Mouse (Mus musculus) hindbrain, embryonic 14.5 days (tissue): ENCODE measurements around the gene Atn1. TPM values are rescaled to one million over a fixed set of nuclear protein-coding genes. Genes with fewer than 3 reads are reported as not detected.

Source experiments
- ATAC-seq: fragments of 200-750 bp; cut with Nextera tagmentation; 2 replicates; pipeline ENCODE4 v1.8.0; 2017; ENCODE audit warnings: moderate number of reproducible peaks, mild to moderate bottlenecking, moderate TSS enrichment, moderate library complexity; ENCODE audit not compliant: low FRiP score
- DNase-seq: peaks from one replicate; pipeline ENCODE4 v3.0.0-alpha.2; 2015; ENCODE audit warnings: low spot score
- H3K27ac ChIP-seq: fragments of 300-500 bp; sonication (generic); 2 replicates; pipeline ENCODE4 v1.5.1; 2014; ENCODE audit warnings: mild to moderate bottlenecking, moderate library complexity
- H3K27me3 ChIP-seq: fragments of 300-500 bp; sonication (generic); 2 replicates; pipeline ENCODE4 v1.6.1; 2014; ENCODE audit warnings: mild to moderate bottlenecking, low read length, mixed read lengths; ENCODE audit not compliant: control insufficient read depth, insufficient read depth
- H3K36me3 ChIP-seq: fragments of 300-500 bp; sonication (generic); replicated peaks from 2 replicates; pipeline ENCODE4 v1.6.1; 2014; ENCODE audit not compliant: control insufficient read depth, insufficient read depth
- H3K4me1 ChIP-seq: fragments of 300-500 bp; sonication (generic); replicated peaks from 2 replicates; pipeline ENCODE4 v1.6.1; 2014; ENCODE audit warnings: antibody characterized with exemption, low read length, mixed read lengths; ENCODE audit not compliant: control insufficient read depth, insufficient read depth
- H3K4me2 ChIP-seq: fragments of 300-500 bp; sonication (generic); replicated peaks from 2 replicates; pipeline ENCODE4 v1.6.1; 2014; ENCODE audit warnings: mild to moderate bottlenecking, moderate library complexity
- H3K4me3 ChIP-seq: fragments of 300-500 bp; sonication (generic); replicated peaks from 2 replicates; pipeline ENCODE4 v1.5.1; 2014; ENCODE audit warnings: mild to moderate bottlenecking, low read length
- H3K9ac ChIP-seq: fragments of 300-500 bp; sonication (generic); 2 replicates; pipeline ENCODE4 v1.6.1; 2014
- H3K9me3 ChIP-seq: fragments of 300-500 bp; sonication (generic); 2 replicates; pipeline ENCODE4 v1.6.1; 2016; ENCODE audit warnings: low read length; ENCODE audit not compliant: control insufficient read depth
- WGBS: fragments of 180-500 bp; shearing (Covaris S2); extraction: QIAGEN DNeasy Blood & Tissue Kit; methylation state at CpG from one replicate; pipeline ENCODE4 v1.1.7; 2014; 5-methylcytosine and 5-hydroxymethylcytosine counted together
- polyA plus RNA-seq: library from polyadenylated mRNA; unstranded; fragments of >200 nt; fragmentation: Nextera tagmentation; extraction: Ambion mirVana; gene quantifications from 2 replicates; pipeline ENCODE4 v1.2.1, GENCODE M21; 2014

Gene Atn1
- polyA plus RNA-seq, 1 experiment from 2014 or later: 25.9 TPM

DNA sequence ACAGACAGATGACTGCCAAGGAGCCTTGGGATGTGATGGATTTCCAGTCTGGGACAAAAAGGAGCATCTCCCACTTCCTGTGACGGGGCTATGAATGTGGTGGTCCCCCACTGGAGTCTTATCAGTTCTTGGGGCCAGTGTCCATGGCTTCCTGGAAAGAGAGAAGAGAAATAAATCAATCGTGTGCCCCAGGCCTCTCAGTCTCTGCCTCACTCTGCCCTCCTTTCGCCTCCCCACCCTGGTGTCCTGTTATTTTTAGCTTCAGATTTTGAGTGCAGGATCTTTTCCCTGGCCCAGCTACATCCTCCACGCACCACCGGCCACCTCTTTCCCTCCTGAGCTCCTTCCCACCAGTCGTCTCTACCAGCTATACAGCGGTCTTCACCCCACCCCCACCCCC lies 13.7 kb upstream of the Atn1 start:
- Histone ChIP-seq H3K4me3 (peak overlapping the region; percentile 49), H3K9me3 (no peaks in the 10 kb centered on the region), H3K4me1 (peaks cover 15% of the 10 kb centered on the region; the same call in 1 of the 2 replicates), H3K9ac (peak overlapping the region; percentile 77), H3K4me2 (peak overlapping the region; percentile 71), H3K27ac (no peak overlapping the region), H3K27me3 (no peaks in the 10 kb centered on the region), H3K36me3 (no peaks in the 10 kb centered on the region)
- ATAC-seq: no peak; the same call in 1 of the 2 replicates
- DNase-seq: no peak
- WGBS: 67% methylated on average over 7 of the region's 7 CpGs

DNA sequence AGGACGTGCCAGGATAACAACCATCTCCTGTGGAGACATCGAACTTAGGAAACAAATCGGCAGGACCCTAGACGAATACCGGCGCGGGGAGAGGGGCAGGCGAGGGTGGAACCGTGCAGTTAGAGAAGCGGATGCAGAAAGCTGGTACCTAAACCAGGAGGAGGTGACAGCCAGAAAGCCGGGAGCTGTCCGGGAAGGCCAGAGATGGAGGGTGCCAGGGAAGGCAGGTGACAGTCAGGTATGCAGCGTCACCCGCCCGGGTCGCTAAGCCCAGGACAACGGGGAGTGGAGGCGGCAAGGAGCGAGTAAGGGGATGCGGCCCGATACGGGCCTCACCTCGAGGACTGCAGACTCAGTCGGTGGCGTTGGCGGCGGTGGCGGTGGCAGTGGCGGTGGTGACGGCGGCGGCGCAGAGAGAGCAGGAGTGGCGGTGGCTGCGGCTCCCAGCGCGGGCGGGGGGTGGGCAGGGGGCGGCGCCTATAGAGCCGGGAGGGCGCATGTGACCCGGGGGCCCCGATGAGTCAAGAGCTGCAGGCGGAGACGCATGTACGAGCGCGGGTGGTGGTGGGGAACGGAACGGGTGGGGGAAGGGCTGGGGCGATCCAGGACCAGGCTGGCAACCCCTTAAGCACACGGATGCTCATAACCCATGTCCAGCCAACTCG lies 12.9 kb upstream of the Atn1 start, which contains the start of gene Eno2:
TSS of gene Eno2 (minus strand) at position 573 of the 665 bp plus-strand sequence.
- WGBS: under 1% methylated on average over 50 of the region's 54 CpGs

DNA sequence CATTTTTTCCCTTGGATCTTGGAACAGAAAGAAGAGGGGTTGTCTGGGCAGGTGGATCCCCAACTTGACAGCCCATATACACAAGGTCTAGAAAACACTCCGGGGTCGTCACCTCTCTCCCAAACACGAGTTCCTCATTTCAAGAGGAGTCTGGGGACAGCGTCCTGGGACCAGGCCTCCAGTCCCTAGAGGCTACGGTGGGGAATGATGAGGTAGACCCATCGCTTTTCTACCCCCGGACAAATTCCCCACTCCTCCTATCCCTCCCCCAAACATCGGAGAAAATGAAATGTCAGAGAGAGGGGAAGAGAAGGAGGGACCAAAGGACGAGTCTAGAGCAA lies 12.3 kb upstream of the Atn1 start:
- ATAC-seq (0 out of 2 replicates have a peak, but pooled peaks have one; percentile 1), DNase-seq (no peak)
- no peaks in the 10 kb centered on the region for H3K9me3 ChIP-seq
- no peaks in the 10 kb centered on the region for H3K27me3 ChIP-seq
- peak overlapping the region; percentile 65; the same call in 1 of the 2 replicates for H3K27ac ChIP-seq
- peak overlapping the region; percentile 71 for H3K4me2 ChIP-seq
- H3K4me1 ChIP-seq: peaks cover 15% of the 10 kb centered on the region; the same call in 1 of the 2 replicates
- H3K4me3 ChIP-seq: peak overlapping the region; percentile 49
- no peaks in the 10 kb centered on the region for H3K36me3 ChIP-seq
- WGBS: 2% methylated on average over 9 of the region's 9 CpGs
- H3K9ac ChIP-seq: peak overlapping the region; percentile 77

More for the DNA sequence above, 12.9 kb upstream of the Atn1 start, which contains the start of gene Eno2:
- DNase-seq (peak; percentile 61), ATAC-seq (peak; percentile 87)
- Histone ChIP-seq H3K9ac (peak within 1 kb of the TSS; percentile 77), H3K4me2 (peak within 1 kb of the TSS; percentile 71), H3K27ac (peak within 1 kb of the TSS; percentile 65), H3K36me3 (no peaks in the 10 kb centered on the region), H3K27me3 (no peaks in the 10 kb centered on the region), H3K4me1 (peaks cover 15% of the 10 kb centered on the region; the same call in 1 of the 2 replicates), H3K4me3 (peak within 1 kb of the TSS; percentile 49), H3K9me3 (no peaks in the 10 kb centered on the region)

DNA sequence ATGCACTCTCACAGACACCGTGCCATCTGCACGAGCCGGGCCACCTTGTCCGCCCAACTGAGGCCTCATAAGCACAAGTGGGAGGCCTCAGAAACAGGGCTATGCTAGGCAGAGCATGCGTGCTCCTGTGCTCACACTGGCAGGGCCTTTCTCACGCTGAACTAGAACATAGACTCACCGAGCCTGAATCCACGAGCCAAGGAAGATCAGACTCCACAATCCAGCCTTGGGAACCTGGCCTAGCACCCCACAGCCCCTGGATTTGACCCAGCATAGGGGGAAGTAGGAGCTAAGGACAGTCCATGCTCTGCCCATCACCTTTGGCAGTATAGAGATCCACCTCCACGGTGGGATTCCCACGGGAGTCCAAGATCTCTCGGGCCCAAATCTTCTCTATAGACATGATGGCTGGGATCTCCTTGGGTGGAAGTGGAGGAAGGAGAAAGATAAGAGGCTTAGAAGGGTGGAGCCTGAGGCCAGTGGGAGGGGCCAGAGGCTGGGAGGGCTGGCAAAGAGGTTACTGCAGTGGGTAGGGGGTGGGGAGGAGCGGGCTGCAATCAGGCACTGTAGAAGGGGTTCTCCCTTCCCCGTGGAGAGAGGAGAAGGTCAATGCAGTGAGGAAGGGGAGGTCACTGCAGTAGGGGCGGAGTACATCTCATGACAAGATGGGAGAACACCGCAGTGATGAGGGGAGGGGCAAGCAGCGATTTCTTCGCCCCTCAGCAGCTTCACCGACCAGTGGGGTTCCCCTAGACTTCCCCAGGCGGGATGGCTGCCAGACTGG lies 11.8 kb upstream of the Atn1 start:
- no peak for DNase-seq
- WGBS: 23% methylated on average over 19 of the region's 19 CpGs
- Histone ChIP-seq H3K36me3 (no peaks in the 10 kb centered on the region), H3K27ac (no peak overlapping the region), H3K9ac (peak overlapping the region; percentile 77; the same call in 1 of the 2 replicates), H3K4me3 (peak overlapping the region; percentile 49), H3K9me3 (no peaks in the 10 kb centered on the region), H3K27me3 (no peaks in the 10 kb centered on the region), H3K4me2 (peak overlapping the region; percentile 71), H3K4me1 (peaks cover 15% of the 10 kb centered on the region; the same call in 1 of the 2 replicates)
- peak; percentile 35 for ATAC-seq

DNA sequence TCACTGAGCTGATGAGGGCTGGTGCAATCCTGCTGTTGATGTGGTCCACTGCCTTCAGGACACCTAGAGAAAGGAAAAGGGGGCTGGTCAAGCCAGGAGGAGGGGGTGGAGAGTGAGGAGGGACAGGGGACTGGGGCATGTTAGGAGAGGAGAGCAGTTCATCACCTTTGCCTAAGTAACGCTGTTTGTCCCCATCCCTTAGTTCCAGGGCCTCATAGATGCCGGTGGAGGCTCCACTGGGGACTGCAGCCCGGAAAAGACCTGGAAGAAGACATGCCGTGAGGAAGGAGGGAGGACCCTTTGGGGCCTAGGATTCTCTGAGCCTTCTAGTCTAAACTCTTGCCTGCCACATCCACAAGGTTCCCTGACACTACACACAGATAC lies 11.2 kb upstream of the Atn1 start:
- WGBS: 19% methylated on average over 4 of the region's 4 CpGs
- Histone ChIP-seq H3K4me3 (no peak overlapping the region), H3K9me3 (no peaks in the 10 kb centered on the region), H3K36me3 (no peaks in the 10 kb centered on the region), H3K27ac (no peak overlapping the region), H3K4me1 (peaks cover 15% of the 10 kb centered on the region; the same call in 1 of the 2 replicates), H3K9ac (no peak overlapping the region), H3K27me3 (no peaks in the 10 kb centered on the region), H3K4me2 (peak overlapping the region; percentile 71)
- DNase-seq (no peak), ATAC-seq (no peak)

DNA sequence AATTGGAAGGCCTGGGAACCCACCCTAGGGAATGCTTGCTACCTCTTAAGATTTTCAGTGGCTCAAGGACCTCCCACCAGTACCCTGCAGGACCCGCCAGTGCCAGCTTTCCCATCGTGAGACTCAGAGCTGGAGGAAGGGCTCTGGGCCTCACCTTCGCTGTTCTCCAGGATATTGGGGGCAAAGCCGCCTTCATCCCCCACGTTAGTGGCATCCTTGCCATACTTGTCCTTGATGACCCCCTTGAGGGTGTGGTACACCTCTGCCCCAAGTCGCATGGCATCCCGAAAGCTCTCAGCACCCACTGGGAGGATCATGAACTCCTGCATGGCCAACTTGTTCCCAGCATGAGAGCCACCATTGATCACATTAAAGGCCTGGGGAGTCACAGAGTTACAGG lies 9.6 kb upstream of the Atn1 start:
- ATAC-seq (no peak), DNase-seq (no peak)
- Histone ChIP-seq H3K4me1 (peaks cover 15% of the 10 kb centered on the region; the same call in 1 of the 2 replicates), H3K27me3 (no peaks in the 10 kb centered on the region), H3K9me3 (no peaks in the 10 kb centered on the region), H3K27ac (no peak overlapping the region), H3K9ac (no peak overlapping the region), H3K36me3 (no peaks in the 10 kb centered on the region), H3K4me3 (no peak overlapping the region), H3K4me2 (no peak overlapping the region)
- WGBS: 86% methylated on average over 7 of the region's 7 CpGs

DNA sequence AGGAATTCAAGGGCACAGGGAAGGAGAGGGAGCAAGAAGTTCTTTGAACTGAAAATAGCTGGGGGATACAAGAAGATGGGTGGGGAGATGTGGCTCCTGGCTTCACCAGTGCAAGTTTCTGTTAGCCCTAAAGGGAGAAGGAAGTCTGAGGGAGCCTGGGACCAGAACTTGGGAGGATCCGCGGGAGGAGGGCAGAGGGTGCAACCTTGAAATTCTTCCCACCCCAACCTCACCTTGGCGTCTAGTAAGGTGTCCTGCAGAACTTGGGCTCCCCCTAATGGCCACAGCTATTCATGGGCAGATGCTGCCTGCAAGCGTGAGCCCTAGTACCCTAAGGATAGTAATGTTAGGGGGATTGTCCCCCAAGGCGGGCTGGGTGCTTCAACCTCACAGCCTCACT lies 2.9 kb upstream of the Atn1 start:
- Histone ChIP-seq H3K4me1 (peaks cover 34% of the 10 kb centered on the region), H3K4me3 (no peak overlapping the region), H3K36me3 (no peaks in the 10 kb centered on the region), H3K9me3 (no peaks in the 10 kb centered on the region), H3K4me2 (peak overlapping the region; percentile 61; the same call in 1 of the 2 replicates), H3K27ac (peak overlapping the region; percentile 97; the same call in 1 of the 2 replicates), H3K27me3 (no peaks in the 10 kb centered on the region), H3K9ac (no peak overlapping the region)
- WGBS: 1% methylated on average over 5 of the region's 5 CpGs
- DNase-seq (peak; percentile 70), ATAC-seq (no peak)

DNA sequence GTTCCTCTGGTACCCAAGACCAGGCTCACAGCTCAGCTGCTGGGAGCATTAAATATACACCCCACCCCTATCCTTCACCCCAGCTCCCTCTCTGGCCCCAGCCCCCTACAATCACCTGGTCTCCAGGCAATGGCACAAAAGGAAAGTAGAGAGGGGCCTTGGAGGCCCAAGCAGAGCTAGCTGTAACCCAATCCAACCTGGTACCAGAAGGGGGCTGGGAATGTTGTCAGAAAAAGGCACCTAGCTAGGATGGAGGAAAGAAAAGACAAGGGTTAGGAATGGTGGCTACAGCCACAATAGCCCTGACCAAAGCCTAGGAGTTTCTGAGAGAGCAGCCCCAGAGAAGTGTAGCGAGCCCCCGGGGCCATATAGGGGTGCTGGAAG lies 2.5 kb upstream of the Atn1 start:
- 50% methylated on average over 2 of the region's 2 CpGs for whole genome bisulfite sequencing
- ATAC-seq (no peak), DNase-seq (no peak)
- peaks cover 39% of the 10 kb centered on the region for H3K4me1 ChIP-seq
- no peaks in the 10 kb centered on the region for H3K27me3 ChIP-seq
- H3K4me3 ChIP-seq: no peak overlapping the region
- peak overlapping the region; percentile 61 for H3K4me2 ChIP-seq
- H3K9me3 ChIP-seq: no peaks in the 10 kb centered on the region
- H3K9ac ChIP-seq: no peak overlapping the region
- no peaks in the 10 kb centered on the region for H3K36me3 ChIP-seq
- peak overlapping the region; percentile 97 for H3K27ac ChIP-seq
